Mouse (Mus musculus) cortical plate, adult 2 months (tissue): Measurements from ENCODE around the gene Acbd7. TPM values are rescaled to one million over a fixed set of nuclear protein-coding genes. Genes with fewer than 3 reads are reported as not detected.
A peak's percentile ranks its signal among the peaks of the same experiment; 100 is the strongest.

Experiments
- H3K27ac ChIP-seq: fragments of 200-500 bp; 2 replicates; pipeline ENCODE4 v1.5.1; 2012; ENCODE audit warnings: low read length, control low read depth, inconsistent platforms; ENCODE audit not compliant: insufficient read depth
- H3K4me1 ChIP-seq: fragments of 200-500 bp; 2 replicates; pipeline ENCODE4 v1.6.1; 2011; ENCODE audit warnings: low read length; ENCODE audit not compliant: control insufficient read depth, insufficient read depth
- H3K4me3 ChIP-seq: fragments of 200-500 bp; 2 replicates; pipeline ENCODE4 v1.5.1; 2011; ENCODE audit warnings: mild to moderate bottlenecking, low read length, control low read depth; ENCODE audit not compliant: insufficient read depth
- CTCF ChIP-seq: fragments of 200-500 bp; IDR thresholded peaks from 2 replicates; pipeline ENCODE4 v1.5.1; 2011; ENCODE audit warnings: mild to moderate bottlenecking, control low read depth, low read length; ENCODE audit not compliant: insufficient read depth; ENCODE audit errors: extremely low read depth
- POLR2A ChIP-seq: fragments of 200-500 bp; IDR thresholded peaks from 2 replicates; pipeline ENCODE4 v1.6.1; 2011; ENCODE audit warnings: mild to moderate bottlenecking, low read length, control low read depth; ENCODE audit not compliant: insufficient read depth; ENCODE audit errors: extremely low read depth
- polyA plus RNA-seq: library from polyadenylated mRNA; depleted of rRNA; stranded (reverse); fragments of >200 nt; gene quantifications from 2 replicates; pipeline ENCODE4 v1.2.3, GENCODE M21; 2012

Acbd7 gene
- polyA plus RNA-seq, 1 experiment = 1.4 TPM

DNA sequence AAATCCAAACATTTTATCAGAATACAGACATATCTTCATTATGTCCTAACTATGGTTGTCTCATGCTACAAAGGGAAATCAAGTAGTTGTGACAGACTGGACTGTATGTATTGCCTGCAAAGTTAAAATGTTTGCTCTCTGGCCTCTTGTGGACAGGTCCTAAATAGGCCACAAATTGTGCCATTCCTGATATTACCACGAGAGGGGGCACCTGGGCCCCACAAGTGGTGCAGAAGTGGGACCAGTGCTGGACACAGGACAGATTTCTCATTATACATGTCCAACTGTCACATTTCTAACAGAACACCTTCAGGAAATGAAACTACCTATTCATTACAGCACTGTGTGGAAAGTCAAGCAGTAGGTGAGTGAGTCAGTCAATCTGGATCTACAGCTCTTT is 8.6 kb upstream of the Acbd7 start:
- Histone ChIP-seq H3K4me3 (no peak overlapping the region), H3K4me1 (peaks cover 2% of the 10 kb centered on the region; the same call in 1 of the 2 replicates), H3K27ac (no peak overlapping the region)
- TF ChIP-seq CTCF = peak; percentile 45; the same call in 1 of the 2 replicates
- TF ChIP-seq POLR2A = no peak

DNA sequence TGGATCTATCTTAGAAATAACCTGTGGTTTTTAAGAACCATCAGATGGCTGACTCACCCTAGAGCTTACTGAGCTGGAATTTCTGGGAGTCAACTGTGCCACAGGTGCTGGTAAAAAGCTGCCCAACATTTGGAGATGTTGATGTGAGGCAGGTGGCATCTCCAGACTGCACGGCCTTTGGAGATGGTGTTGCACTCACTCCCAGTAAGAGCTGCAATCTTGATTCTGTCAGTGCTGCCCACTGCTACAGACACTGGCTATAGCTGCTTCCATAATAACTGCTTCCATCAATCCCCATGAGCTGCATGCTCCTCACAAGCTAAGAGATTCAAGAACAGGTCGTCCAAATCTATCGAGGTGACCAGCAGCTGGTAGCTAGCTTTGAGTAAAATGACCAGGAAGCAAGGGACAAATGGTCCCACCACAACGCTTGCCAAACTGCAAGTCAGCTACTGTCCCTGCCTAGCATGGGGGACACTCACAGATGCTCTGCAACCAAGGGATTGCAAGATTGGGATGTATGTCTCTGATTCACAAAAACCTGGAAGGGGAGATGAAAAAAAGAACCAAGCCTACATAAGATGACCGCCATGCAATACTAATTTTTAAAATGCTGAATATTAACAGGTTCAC is 4.8 kb upstream of the Acbd7 start:
- no peak overlapping the region for H3K27ac ChIP-seq
- TF ChIP-seq POLR2A = no peak
- TF ChIP-seq CTCF = no peak
- no peak overlapping the region; the same call in 1 of the 2 replicates for H3K4me3 ChIP-seq
- H3K4me1 ChIP-seq = peaks cover 2% of the 10 kb centered on the region; the same call in 1 of the 2 replicates

DNA sequence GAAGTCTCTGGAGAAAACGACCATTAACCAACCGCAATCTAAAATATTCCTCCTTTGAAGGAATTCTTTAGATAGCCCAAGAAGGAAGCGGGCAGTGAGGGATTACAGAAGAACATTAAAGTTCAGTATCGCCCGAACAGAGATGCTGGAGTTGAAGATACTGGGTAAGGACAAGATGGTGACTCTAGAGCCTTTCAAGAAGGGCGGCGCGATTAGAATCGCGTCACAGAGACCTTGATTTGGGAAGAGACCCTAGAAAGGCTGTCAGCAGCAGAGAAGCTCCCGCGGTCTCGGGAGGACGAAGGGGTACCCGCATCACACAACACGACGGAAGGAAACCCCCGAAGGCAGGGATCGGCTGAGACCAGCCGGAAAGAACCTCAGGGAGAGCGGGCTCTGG is 3.9 kb upstream of the Acbd7 start:
- Histone ChIP-seq H3K4me1 (peaks cover 2% of the 10 kb centered on the region; the same call in 1 of the 2 replicates), H3K27ac (peak overlapping the region; percentile 70), H3K4me3 (peak overlapping the region; percentile 51)
- no peak for TF ChIP-seq CTCF
- TF ChIP-seq POLR2A = no peak

DNA sequence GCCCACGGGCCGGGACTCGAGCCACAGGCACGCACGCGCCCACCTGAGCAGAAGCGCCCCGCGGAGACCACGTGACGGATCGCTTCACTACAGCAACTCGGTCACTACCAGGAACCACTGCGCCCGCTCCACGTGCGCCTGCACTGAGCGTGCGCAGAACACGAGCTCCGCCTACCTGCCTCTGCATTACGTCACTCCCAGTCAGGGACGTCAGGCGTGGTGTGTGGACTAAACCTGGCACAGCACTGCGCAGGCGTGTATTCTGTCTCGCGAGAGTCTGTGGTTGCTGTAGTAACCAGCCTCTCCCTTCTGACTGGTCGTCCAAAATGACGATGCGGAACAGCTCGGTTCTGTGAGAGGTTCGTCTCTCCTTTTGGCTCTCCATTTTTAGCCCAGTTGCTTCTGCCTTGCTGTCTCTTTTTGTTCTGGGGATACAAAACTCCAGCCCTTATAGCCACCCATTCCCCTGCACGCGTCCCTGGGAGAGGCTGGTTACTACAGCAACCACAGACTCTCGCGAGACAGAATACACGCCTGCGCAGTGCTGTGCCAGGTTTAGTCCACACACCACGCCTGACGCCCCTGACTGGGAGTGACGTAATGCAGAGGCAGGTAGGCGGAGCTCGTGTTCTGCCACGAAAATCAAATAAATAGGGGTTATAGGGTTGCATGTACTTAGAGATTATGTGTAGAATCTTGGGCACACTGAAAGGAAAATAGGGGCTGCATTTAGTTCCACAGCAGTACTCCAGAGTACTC is 3.3 kb upstream of the Acbd7 start, which contains the start of gene Rpp38:
Gene Rpp38 (minus strand): TSS at position 160 of the 759 bp plus-strand sequence.
- TF ChIP-seq CTCF (no peak), POLR2A (peak; percentile 67; the same call in 1 of the 2 replicates)
- Histone ChIP-seq H3K27ac (peak within 1 kb of the TSS; percentile 83), H3K4me1 (peaks cover 2% of the 10 kb centered on the region; the same call in 1 of the 2 replicates), H3K4me3 (peak within 1 kb of the TSS; percentile 51)

DNA sequence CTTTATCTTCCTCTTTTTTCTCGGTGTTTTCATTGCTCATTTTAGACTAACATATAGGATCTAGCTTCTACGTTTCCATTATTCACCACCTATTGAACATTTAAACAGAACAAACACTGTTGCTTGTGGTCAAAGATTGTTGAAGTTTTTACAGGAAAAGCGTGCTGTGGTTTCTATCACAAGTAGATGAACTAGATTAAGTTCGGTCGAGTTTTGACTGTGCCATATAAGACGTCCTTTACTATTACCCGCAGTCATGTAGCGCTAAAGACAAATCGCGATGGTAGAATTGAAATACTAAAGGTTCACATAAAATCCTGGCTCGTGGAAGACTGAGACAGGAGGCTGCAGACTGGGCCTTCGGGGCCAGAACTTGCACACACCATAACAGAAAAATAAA is 2.2 kb upstream of the Acbd7 start:
- no peak overlapping the region for H3K27ac ChIP-seq
- H3K4me1 ChIP-seq = peaks cover 2% of the 10 kb centered on the region; the same call in 1 of the 2 replicates
- no peak overlapping the region for H3K4me3 ChIP-seq
- no peak for TF ChIP-seq CTCF

DNA sequence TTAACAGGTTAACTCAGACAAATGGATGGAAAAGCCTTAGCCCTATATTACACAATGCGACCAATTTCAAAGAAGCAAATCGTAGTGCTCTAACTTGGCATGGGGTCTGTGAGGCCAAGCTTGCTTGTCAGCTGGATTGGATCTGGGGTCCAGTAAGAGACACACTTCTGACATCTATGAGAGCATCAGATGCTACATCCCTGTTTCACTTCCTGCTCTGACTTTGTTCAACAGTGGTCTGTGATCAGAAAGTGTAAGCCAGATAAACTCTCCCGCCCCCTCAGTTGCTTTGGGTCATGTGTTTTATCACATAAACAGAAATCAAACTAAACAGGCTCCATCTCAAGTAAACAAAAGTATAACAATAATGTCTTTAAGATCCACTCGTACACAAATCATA is 12.5 kb downstream of the Acbd7 start:
- Histone ChIP-seq H3K27ac (no peak overlapping the region), H3K4me1 (no peaks in the 10 kb centered on the region), H3K4me3 (no peak overlapping the region)
- TF ChIP-seq CTCF = no peak
- no peak for TF ChIP-seq POLR2A

DNA sequence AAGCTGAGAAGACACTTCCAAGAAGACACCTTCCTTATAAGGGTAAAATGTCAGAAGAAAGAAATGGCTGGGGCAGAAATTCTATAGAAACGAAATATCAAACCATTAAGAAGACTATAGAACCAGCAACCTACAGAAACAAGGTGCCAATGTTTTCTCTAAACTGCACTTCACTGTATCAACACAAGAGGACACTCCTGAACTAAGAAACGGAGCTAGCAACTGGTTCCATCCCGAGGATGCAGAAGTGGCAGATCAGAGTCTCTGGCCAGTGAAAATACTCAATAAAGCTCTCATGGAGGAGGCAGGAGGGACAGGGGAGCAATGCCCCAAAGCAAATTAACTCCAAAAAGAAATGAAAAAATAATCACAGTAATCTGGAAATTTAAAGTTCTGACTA is 13.0 kb downstream of the Acbd7 start:
- Histone ChIP-seq H3K27ac (no peak overlapping the region), H3K4me3 (no peak overlapping the region), H3K4me1 (no peaks in the 10 kb centered on the region)
- TF ChIP-seq CTCF (peak; percentile 77), POLR2A (no peak)

DNA sequence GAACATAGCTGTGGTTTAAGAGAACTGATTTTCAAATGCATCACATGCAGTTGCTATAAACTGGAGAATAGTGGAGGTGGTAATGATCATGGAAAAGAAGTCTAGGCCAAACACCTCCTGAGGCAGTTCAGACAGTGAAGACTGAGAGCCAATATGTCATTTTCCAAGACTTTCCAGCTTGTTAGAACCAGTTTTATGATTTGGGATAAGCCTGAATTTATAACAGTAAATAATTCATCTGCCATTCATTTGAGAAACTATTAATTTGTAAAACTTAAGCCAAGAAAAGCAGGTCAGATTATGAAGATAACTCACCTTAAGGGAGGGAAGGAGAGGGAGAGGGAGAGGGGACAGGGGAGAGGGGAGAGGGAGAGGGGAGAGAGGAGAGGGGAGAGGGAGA is 17.2 kb downstream of the Acbd7 start:
- H3K4me3 ChIP-seq = no peak overlapping the region
- H3K4me1 ChIP-seq = no peaks in the 10 kb centered on the region
- no peak overlapping the region for H3K27ac ChIP-seq
- TF ChIP-seq POLR2A (no peak), CTCF (no peak)

DNA sequence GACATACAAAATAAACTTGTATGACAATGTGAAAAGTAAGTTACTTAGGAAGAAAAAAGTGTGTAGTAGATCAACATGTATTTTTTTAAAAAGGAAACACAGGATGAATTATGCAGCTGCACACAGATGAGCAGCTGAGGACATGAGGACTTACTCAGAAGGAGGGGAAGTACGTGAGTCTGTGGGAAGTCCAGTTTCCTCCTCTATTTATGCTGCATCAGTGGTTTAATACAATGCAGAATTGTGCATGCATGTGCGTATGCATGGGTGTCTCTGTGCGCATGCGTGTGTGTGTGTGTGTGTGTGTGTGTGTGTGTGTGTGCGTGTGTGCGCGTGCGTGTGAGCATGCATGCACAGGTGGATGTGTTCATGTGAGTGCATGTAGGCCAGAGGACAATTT is 19.8 kb downstream of the Acbd7 start:
- Histone ChIP-seq H3K27ac (no peak overlapping the region), H3K4me1 (no peaks in the 10 kb centered on the region), H3K4me3 (no peak overlapping the region)
- TF ChIP-seq CTCF = no peak
- no peak for TF ChIP-seq POLR2A

DNA sequence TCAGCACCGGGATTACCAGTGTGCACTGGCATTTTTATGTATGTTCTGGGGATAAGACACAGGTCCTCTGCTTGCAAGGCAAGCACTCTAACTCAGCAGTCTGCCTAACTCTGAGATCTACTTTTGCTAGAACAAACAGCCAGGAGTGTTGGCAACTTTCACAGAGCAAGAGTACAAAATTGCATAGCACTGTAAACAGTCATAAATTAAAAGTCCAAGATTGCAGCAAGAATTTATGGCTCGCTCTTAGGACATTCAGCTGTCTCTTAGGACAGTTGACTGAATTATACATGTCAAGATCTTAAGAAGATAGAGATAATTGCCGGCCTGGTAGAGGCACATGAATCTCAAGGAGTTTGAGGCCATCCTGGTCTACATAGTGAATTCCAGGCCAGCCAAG is 20.3 kb downstream of the Acbd7 start:
- Histone ChIP-seq H3K4me1 (no peaks in the 10 kb centered on the region), H3K4me3 (no peak overlapping the region), H3K27ac (no peak overlapping the region)
- TF ChIP-seq CTCF (no peak), POLR2A (no peak)
